Mouse (Mus musculus) kidney, embryonic 15.5 days (tissue): ENCODE data around the gene Krt7. TPM values are rescaled to one million over a fixed set of nuclear protein-coding genes. Genes with fewer than 3 reads are reported as not detected.

Experiments used
- ATAC-seq: fragments of 200-750 bp; cut with Nextera tagmentation; replicated peaks from 2 replicates; pipeline ENCODE4 v1.8.0; 2017; ENCODE audit warnings: moderate TSS enrichment; ENCODE audit not compliant: low FRiP score
- H3K27ac ChIP-seq: fragments of 300-500 bp; sonication (generic); 2 replicates; pipeline ENCODE4 v1.5.1; 2015; ENCODE audit warnings: mild to moderate bottlenecking, inconsistent platforms
- H3K27me3 ChIP-seq: fragments of 300-500 bp; sonication (generic); 2 replicates; pipeline ENCODE4 v1.6.1; 2015; ENCODE audit warnings: inconsistent platforms
- H3K36me3 ChIP-seq: fragments of 300-500 bp; sonication (generic); 2 replicates; pipeline ENCODE4 v1.6.1; 2015; ENCODE audit warnings: inconsistent platforms
- H3K4me1 ChIP-seq: fragments of 300-500 bp; sonication (generic); 2 replicates; pipeline ENCODE4 v1.6.1; 2015; ENCODE audit warnings: inconsistent platforms
- H3K4me2 ChIP-seq: fragments of 300-500 bp; sonication (generic); 2 replicates; pipeline ENCODE4 v1.6.1; 2015; ENCODE audit warnings: moderate library complexity, mild to moderate bottlenecking, inconsistent platforms
- H3K4me3 ChIP-seq: fragments of 300-500 bp; sonication (generic); replicated peaks from 2 replicates; pipeline ENCODE4 v1.5.1; 2015; ENCODE audit warnings: mild to moderate bottlenecking, inconsistent platforms
- H3K9ac ChIP-seq: fragments of 300-500 bp; sonication (generic); 2 replicates; pipeline ENCODE4 v1.6.1; 2015; ENCODE audit warnings: mild to moderate bottlenecking, inconsistent platforms
- H3K9me3 ChIP-seq: fragments of 300-500 bp; sonication (generic); replicated peaks from 2 replicates; pipeline ENCODE4 v1.6.1; 2016; ENCODE audit warnings: inconsistent platforms
- WGBS: fragments of 180-500 bp; shearing (Covaris S2); methylation state at CpG from one replicate; pipeline ENCODE4 v1.1.7; 2015; ENCODE audit warnings: mixed read lengths; 5-methylcytosine and 5-hydroxymethylcytosine counted together
- polyA plus RNA-seq: library from polyadenylated mRNA; unstranded; fragments of >200 nt; fragmentation: Nextera tagmentation; extraction: Ambion mirVana; gene quantifications from 2 replicates; pipeline ENCODE4 v1.2.1, GENCODE M21; 2015

Krt7 gene
- polyA plus RNA-seq, 1 experiment from 2014 or later: 69.4 TPM

DNA sequence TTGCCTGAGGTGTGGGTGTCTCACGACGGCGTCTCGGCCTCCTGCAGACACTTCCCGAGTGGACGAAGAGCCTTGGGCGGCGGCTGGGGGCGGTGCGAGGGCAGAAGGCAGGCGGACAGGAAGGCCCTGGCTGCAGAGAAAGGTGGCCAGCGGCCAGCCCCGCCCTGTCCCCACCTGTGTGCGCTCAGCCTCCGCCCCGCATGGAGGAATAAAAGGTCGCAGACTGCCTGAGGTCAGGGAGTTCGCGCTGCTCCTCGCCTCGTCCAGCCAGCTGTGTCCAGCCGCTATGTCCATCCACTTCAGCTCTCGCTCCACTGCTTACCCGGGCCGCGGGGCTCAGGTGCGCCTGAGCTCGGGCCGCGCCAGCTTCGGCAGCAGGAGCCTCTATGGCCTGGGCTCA is 1.3 kb downstream of the Krt7 start:
- peak; percentile 60 for ATAC-seq
- 0 out of 2 replicates have a peak overlapping the region, but pooled peaks have one; percentile 7 for H3K9ac ChIP-seq

DNA sequence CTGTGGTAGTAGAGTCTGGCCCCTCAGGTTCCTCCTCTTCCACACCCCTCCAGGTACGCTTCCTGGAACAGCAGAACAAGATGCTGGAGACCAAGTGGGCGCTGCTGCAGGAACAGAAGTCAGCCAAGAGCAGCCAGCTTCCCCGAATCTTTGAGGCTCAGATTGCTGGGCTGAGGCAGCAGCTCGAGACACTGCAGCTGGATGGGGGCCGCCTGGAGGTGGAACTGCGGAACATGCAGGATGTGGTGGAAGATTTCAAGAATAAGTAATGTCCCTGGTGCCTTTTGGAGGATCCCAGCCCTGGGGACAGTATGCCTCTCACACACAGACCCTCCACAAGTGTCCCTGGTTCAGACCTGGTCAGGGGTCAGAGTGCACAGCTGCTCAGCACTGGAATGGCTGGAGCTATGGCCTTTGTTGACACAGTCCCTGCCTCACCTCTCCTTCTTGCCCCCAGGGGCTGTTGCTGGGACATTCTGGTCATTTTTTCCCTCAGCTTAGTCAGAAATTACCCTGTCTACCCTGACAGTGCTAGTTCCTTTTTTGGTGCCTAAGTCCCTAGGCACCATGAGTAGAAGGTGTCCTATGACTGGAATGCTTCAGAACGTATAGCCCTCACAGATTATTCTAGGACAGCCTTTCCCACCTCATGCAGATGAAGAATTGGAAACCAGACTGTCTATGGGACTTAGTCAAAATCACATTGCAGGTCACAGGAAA is 3.2 kb downstream of the Krt7 start:
- Histone ChIP-seq H3K36me3 (no peaks in the 10 kb centered on the region), H3K9me3 (no peaks in the 10 kb centered on the region), H3K4me3 (no peak overlapping the region), H3K4me1 (peaks cover 21% of the 10 kb centered on the region), H3K27me3 (peaks cover 31% of the 10 kb centered on the region), H3K9ac (no peak overlapping the region), H3K27ac (no peak overlapping the region), H3K4me2 (0 out of 2 replicates have a peak overlapping the region, but pooled peaks have one; percentile 20)
- ATAC-seq: no peak
- WGBS: 38% methylated on average over 7 of the region's 7 CpGs

More for the DNA sequence above, 1.3 kb downstream of the Krt7 start:
- peaks cover 31% of the 10 kb centered on the region for H3K27me3 ChIP-seq
- peaks cover 21% of the 10 kb centered on the region for H3K4me1 ChIP-seq
- peak overlapping the region; percentile 35 for H3K4me3 ChIP-seq
- no peaks in the 10 kb centered on the region for H3K36me3 ChIP-seq
- H3K27ac ChIP-seq: peak overlapping the region; percentile 86
- no peaks in the 10 kb centered on the region for H3K9me3 ChIP-seq
- 17% methylated on average over 31 of the region's 31 CpGs for WGBS
- peak overlapping the region; percentile 52 for H3K4me2 ChIP-seq

DNA sequence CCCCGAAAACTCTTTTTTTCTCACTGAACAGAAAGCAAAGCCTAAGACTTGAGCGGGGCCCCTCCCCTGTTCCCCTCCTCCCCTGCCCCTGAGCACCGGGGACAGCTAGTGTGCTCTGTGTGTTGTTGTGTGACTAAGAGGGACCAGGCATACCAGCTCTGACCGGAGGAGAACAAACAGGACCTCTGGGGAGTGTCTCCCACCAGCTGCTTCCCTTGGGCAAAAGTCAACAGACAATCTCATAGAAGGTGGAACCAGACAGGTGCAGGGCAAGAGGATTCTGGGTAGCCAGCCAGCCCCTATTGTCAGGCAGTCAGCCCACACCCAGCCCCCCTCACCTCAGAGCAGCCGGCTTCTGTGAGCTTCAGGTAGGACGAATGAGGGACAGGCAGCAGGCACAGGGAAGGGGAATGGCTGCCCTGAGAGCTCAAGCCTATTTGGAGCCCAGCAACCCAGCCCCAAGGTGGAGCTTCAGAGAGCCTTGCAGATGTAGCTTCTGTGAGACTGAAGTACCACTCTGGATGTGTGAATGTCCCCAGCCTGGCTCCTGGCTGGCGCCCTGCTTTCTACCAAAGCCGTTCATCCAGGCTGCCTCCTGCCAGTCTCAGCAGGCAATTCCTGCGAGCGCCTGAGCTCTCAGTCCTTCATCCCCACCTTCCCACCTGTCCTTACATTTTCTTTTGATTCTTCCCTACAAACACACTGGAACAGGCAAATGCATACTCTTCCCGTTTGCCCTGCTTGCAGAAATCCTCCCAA is 4.1 kb downstream of the Krt7 start:
- ATAC-seq: no peak
- 0 out of 2 replicates have a peak overlapping the region, but pooled peaks have one; percentile 17 for H3K9ac ChIP-seq
- H3K36me3 ChIP-seq: no peaks in the 10 kb centered on the region
- no peaks in the 10 kb centered on the region for H3K9me3 ChIP-seq
- WGBS: 51% methylated on average over 11 of the region's 11 CpGs
- H3K27me3 ChIP-seq: peaks cover 31% of the 10 kb centered on the region
- no peak overlapping the region for H3K27ac ChIP-seq
- H3K4me3 ChIP-seq: no peak overlapping the region
- no peak overlapping the region for H3K4me2 ChIP-seq
- peaks cover 21% of the 10 kb centered on the region for H3K4me1 ChIP-seq

DNA sequence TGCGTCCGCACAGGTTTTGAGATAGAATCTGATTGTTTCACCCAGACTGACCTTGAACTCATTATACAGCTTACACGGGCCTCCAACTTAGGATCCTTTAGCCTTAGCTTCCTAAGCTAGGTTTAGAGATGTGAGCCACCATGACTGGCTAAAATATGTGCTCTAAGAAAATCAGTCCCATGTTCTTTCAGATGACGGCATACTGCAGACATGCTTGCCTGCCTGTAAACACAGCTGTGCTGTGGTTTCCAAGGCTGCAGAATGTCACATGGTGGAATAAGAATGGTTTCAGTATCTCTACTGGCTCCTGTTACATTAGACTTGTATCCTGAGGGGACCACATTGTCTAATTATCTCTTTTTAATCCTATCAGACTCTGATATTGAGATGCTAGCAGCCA is 8.1 kb downstream of the Krt7 start:
- peaks cover 7% of the 10 kb centered on the region; the same call in 1 of the 2 replicates for H3K4me1 ChIP-seq
- H3K9me3 ChIP-seq: no peaks in the 10 kb centered on the region
- no peak overlapping the region for H3K4me3 ChIP-seq
- no peaks in the 10 kb centered on the region for H3K36me3 ChIP-seq
- H3K9ac ChIP-seq: no peak overlapping the region
- H3K4me2 ChIP-seq: no peak overlapping the region
- no peak overlapping the region for H3K27ac ChIP-seq
- ATAC-seq: no peak
- WGBS: 80% methylated on average over 4 of the region's 4 CpGs
- 0 out of 2 replicates have a peak, but pooled peaks cover 12% of the 10 kb centered on the region for H3K27me3 ChIP-seq

DNA sequence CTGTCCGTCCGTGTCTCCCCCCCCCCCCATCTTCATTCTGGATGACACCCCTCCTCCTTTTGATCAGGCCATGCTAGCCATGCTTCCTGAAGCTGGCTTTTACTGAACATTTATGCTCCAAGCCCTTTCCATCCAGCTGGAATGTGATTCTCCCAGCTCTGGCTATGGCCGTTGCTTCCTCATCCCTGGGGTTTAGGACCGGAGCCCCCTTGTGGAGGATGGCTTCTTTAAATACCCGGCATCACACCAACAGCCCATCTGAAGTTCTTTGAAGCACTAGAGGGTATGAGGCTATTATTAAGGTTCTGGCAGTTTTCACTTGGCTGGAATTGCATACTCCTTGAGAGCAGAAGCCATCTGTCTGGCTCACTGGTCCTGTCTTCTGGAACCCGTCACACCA is 10.1 kb downstream of the Krt7 start:
- no peaks in the 10 kb centered on the region for H3K9me3 ChIP-seq
- no peak overlapping the region for H3K9ac ChIP-seq
- peaks cover 4% of the 10 kb centered on the region for H3K4me1 ChIP-seq
- no peaks in the 10 kb centered on the region for H3K36me3 ChIP-seq
- H3K4me2 ChIP-seq: no peak overlapping the region
- no peak overlapping the region for H3K27ac ChIP-seq
- H3K4me3 ChIP-seq: no peak overlapping the region
- 0 out of 2 replicates have a peak, but pooled peaks cover 8% of the 10 kb centered on the region for H3K27me3 ChIP-seq
- ATAC-seq: no peak
- 52% methylated on average over 6 of the region's 6 CpGs for WGBS

DNA sequence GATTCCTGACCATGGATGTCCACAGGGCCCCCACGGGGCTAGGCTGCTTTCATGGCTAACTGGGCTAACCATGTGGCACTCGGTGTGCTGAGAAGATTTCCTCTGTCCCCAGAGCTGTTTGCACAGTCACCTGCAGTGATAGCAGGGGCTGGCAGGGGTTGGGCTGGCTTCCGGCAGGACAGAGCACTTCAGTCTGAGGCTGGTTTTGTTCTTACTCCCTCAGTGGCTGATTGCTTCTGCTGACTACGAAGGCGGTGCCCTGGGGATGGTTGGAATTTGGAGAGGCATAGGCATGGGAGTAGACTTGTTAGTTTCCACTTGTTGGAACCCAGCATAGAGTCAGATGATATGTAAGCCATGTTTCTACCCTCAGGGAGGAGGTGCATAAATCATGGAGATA is 14.1 kb downstream of the Krt7 start:
- Histone ChIP-seq H3K4me2 (no peak overlapping the region), H3K9me3 (no peaks in the 10 kb centered on the region), H3K36me3 (no peaks in the 10 kb centered on the region), H3K27ac (no peak overlapping the region), H3K9ac (no peak overlapping the region), H3K4me1 (peaks cover 4% of the 10 kb centered on the region), H3K4me3 (no peak overlapping the region), H3K27me3 (0 out of 2 replicates have a peak, but pooled peaks cover 8% of the 10 kb centered on the region)
- ATAC-seq: no peak
- 18% methylated on average over 5 of the region's 5 CpGs for WGBS

DNA sequence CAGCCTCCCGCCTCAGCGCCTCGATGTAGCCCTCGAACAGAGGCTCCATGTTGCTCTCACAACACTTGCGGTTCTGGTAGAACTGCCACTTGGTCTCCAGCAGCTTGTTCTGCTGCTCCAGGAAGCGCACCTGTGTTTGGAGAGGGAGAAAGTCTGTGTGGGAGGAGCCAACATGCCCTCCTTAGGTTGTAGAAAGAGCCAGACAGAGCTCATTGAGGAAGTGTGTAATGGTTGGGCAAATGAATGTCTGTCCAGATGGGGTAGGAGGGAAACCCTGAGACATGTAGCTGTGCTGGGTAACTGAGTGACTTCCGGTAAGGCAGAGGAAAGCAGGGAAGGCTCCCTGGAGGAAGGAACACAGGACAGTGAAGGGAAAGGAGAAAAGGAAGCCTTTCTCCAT is 25.8 kb downstream of the Krt7 start:
- H3K4me2 ChIP-seq: no peak overlapping the region
- H3K36me3 ChIP-seq: no peaks in the 10 kb centered on the region
- H3K4me3 ChIP-seq: no peak overlapping the region
- H3K27me3 ChIP-seq: peaks cover 43% of the 10 kb centered on the region
- H3K27ac ChIP-seq: no peak overlapping the region
- no peaks in the 10 kb centered on the region for H3K9me3 ChIP-seq
- no peak for ATAC-seq
- WGBS: 87% methylated on average over 7 of the region's 7 CpGs
- no peak overlapping the region for H3K9ac ChIP-seq
- peaks cover 7% of the 10 kb centered on the region for H3K4me1 ChIP-seq

DNA sequence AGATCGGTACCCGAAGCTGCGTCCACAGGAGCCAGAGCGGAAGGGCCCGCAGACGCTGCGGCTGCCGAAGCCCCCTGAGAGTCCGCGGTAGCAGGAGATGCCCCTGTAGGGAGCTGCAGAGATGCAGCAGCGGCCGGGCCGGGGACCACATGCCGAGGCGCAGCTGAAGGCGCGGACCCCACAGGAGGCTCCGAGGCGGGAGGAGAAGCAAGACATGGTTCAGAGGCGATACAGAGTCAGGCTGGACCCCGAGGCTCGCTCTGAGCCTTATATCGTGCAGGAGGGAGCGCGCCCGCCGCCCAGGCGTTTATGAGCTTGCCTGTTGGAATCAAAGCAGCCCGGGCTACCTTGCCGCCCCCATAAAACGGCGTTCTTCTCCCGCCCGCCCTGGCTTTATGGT is 27.7 kb downstream of the Krt7 start, which contains the start of gene Krt87:
Gene Krt87, minus strand, starts transcription at position 250 of the 400 bp plus-strand sequence.
- Histone ChIP-seq H3K27me3 (peaks cover 43% of the 10 kb centered on the region), H3K9me3 (no peaks in the 10 kb centered on the region), H3K4me1 (peaks cover 7% of the 10 kb centered on the region), H3K27ac (no peak within 1 kb of the TSS), H3K9ac (no peak within 1 kb of the TSS), H3K4me3 (peak within 1 kb of the TSS; percentile 17), H3K36me3 (no peaks in the 10 kb centered on the region), H3K4me2 (peak within 1 kb of the TSS; percentile 56)
- ATAC-seq: no peak
- WGBS: 2% methylated on average over 34 of the region's 34 CpGs

DNA sequence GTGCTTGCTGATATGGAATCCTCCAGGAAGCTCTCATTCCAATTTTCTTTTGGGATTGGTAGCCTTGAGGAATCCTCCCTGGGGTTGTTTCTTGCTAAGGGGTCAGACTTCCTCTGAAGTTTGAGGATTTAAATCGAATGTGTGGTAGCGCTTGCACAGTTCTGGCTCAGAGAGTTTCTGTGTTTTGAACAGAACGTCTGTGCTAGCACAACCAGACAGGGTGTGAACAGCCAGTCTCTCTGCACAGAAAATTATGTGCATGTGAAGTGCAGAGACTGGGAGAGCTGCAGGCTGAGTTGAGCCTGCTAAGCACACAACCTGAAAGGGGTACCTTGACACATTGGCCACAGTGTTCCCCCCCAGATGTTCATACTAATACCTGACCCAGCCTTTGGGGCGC is 30.0 kb downstream of the Krt7 start:
- Histone ChIP-seq H3K4me3 (no peak overlapping the region), H3K4me2 (no peak overlapping the region), H3K4me1 (peaks cover 7% of the 10 kb centered on the region), H3K9ac (no peak overlapping the region), H3K9me3 (no peaks in the 10 kb centered on the region), H3K27ac (no peak overlapping the region), H3K27me3 (peaks cover 43% of the 10 kb centered on the region), H3K36me3 (no peaks in the 10 kb centered on the region)
- WGBS: 66% methylated on average over 4 of the region's 4 CpGs
- no peak for ATAC-seq

DNA sequence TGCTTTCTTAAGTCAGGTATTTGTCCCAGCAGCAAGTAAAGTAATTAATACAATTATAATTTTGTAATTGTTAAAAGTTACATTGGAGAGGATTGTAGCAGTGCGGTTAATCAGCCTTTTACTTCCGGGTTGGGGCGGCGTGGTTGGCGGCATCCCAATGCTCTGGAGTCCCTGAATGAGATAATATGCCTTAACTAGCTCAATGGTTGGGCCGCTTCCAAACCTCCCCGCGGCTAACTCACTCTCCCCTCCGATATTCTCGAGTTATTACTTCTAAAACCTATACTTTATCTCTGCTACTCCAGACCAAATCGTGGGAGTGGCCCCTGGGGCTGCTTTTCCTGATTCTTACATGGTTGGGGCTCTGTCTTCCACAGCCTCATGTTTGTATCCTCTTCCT is 35.7 kb downstream of the Krt7 start:
- no peak for ATAC-seq
- Histone ChIP-seq H3K4me3 (no peak overlapping the region), H3K4me2 (no peak overlapping the region), H3K36me3 (no peaks in the 10 kb centered on the region), H3K9me3 (no peaks in the 10 kb centered on the region), H3K27ac (no peak overlapping the region), H3K9ac (no peak overlapping the region), H3K4me1 (no peaks in the 10 kb centered on the region), H3K27me3 (no peaks in the 10 kb centered on the region)
- 75% methylated on average over 11 of the region's 11 CpGs for WGBS

DNA sequence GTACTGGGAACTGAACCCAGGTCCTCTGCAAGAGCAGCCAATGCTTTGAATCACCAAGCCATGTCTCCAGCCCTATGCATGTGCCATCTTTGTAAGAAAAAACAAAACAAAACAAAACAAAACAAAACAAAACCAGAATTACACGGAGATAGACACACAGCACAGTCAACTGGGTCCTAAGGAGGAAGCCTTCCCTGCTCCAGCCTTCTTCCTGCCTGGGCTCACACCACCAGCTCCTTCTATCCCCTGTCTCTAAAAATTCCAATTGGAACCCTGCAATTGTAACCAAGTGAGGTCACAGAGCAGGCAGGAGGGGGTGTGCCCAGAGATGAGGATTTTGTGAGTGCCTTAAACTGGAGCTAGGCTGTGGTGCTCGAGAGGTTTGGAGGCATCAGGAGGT is 36.6 kb downstream of the Krt7 start, which contains the start of gene Krt88:
Gene Krt88, plus strand, starts transcription at position 301 of the 400 bp plus-strand sequence.
- H3K27me3 ChIP-seq: no peaks in the 10 kb centered on the region
- no peak within 1 kb of the TSS for H3K4me2 ChIP-seq
- H3K4me3 ChIP-seq: no peak within 1 kb of the TSS
- H3K36me3 ChIP-seq: no peaks in the 10 kb centered on the region
- no peak for ATAC-seq
- no peaks in the 10 kb centered on the region for H3K4me1 ChIP-seq
- H3K27ac ChIP-seq: no peak within 1 kb of the TSS
- no peaks in the 10 kb centered on the region for H3K9me3 ChIP-seq
- no peak within 1 kb of the TSS for H3K9ac ChIP-seq
- 66% methylated on average over 2 of the region's 2 CpGs for WGBS

DNA sequence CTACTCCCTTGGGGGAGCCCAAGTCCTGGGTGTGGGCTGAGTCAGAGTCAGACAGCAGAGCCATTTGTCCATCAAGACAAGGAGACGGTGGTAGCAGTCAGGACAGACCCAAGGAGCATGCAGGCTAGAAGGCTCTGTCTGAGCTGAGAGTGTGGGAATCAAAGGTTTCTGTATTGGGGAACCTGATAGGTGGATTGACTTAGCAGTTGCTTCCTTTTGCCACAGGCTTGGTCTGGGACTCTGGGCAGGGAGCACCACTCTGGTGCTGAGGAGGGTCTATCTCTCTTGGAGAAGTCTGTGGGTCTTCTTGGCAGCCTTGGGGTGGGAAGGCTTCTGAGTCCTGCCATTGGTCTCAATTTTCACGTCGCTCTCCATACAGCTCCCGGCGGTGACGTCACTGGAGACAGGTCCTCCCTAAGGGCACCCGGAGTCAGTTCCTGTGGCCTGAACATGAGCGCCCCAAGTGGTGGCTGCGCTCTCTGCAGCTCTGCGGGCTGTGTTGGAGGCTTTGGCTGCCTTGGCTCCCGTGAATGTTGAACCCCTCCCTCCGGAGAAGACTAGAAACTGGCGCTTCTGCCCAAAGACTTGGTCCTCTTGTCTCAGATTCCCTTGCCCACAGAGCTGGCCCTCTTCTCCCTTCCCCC is 42.4 kb downstream of the Krt7 start:
- no peak overlapping the region for H3K9ac ChIP-seq
- no peaks in the 10 kb centered on the region for H3K9me3 ChIP-seq
- H3K4me3 ChIP-seq: no peak overlapping the region
- peak overlapping the region; percentile 40; the same call in 1 of the 2 replicates for H3K4me2 ChIP-seq
- no peaks in the 10 kb centered on the region for H3K36me3 ChIP-seq
- H3K27ac ChIP-seq: no peak overlapping the region
- ATAC-seq: peak; percentile 52; the same call in 1 of the 2 replicates
- H3K27me3 ChIP-seq: no peaks in the 10 kb centered on the region
- peaks cover 6% of the 10 kb centered on the region; the same call in 1 of the 2 replicates for H3K4me1 ChIP-seq
- WGBS: 4% methylated on average over 13 of the region's 13 CpGs
